Mouse (Mus musculus) cerebellum, adult 2 months (tissue): ENCODE results near the gene Chchd3.

Source experiments
- CTCF ChIP-seq: fragments of 200-500 bp; IDR thresholded peaks from 2 replicates; pipeline ENCODE4 v1.5.1; 2011; ENCODE audit warnings: low read depth, mild to moderate bottlenecking, control low read depth, low read length, moderate library complexity, borderline replicate concordance; ENCODE audit not compliant: insufficient read depth
- POLR2A ChIP-seq: fragments of 200-500 bp; IDR thresholded peaks from 2 replicates; pipeline ENCODE4 v1.6.1; 2011; ENCODE audit warnings: low read length, control low read depth, borderline replicate concordance; ENCODE audit not compliant: insufficient read depth

- TF ChIP-seq CTCF (no peak), POLR2A (no peak)
These were observed 181.5 kb downstream of the Chchd3 start for GRCm38 (mm10) chr6:32878586-32878985.
